Mouse (Mus musculus) hindbrain, embryonic 16.5 days (tissue): ENCODE data around the gene Tent5b. TPM values are rescaled to one million over a fixed set of nuclear protein-coding genes. Genes with fewer than 3 reads are reported as not detected.

Source experiments
- ATAC-seq: fragments of 200-750 bp; cut with Nextera tagmentation; 2 replicates; pipeline ENCODE4 v1.8.0; 2017; ENCODE audit warnings: moderate TSS enrichment, moderate library complexity
- H3K27ac ChIP-seq: fragments of 300-500 bp; sonication (generic); 2 replicates; pipeline ENCODE4 v1.5.1; 2014; ENCODE audit warnings: low read depth, mild to moderate bottlenecking, control low read depth, low read length, moderate library complexity
- H3K27me3 ChIP-seq: fragments of 300-500 bp; sonication (generic); replicated peaks from 2 replicates; pipeline ENCODE4 v1.6.1; 2014; ENCODE audit warnings: low read length; ENCODE audit not compliant: control insufficient read depth, insufficient read depth
- H3K36me3 ChIP-seq: fragments of 300-500 bp; sonication (generic); 2 replicates; pipeline ENCODE4 v1.6.1; 2014; ENCODE audit warnings: mild to moderate bottlenecking, low read length, moderate library complexity, mixed read lengths; ENCODE audit not compliant: control insufficient read depth, insufficient read depth
- H3K4me1 ChIP-seq: fragments of 300-500 bp; sonication (generic); 2 replicates; pipeline ENCODE4 v1.6.1; 2014; ENCODE audit warnings: low read depth, low read length; ENCODE audit not compliant: control insufficient read depth, insufficient read depth
- H3K4me2 ChIP-seq: fragments of 300-500 bp; sonication (generic); 2 replicates; pipeline ENCODE4 v1.6.1; 2014; ENCODE audit warnings: mild to moderate bottlenecking, low read length, control low read depth, moderate library complexity
- H3K4me3 ChIP-seq: fragments of 300-500 bp; sonication (generic); 2 replicates; pipeline ENCODE4 v1.5.1; 2014; ENCODE audit warnings: mild to moderate bottlenecking, low read length, control low read depth, moderate library complexity
- H3K9ac ChIP-seq: fragments of 300-500 bp; sonication (generic); 2 replicates; pipeline ENCODE4 v1.6.1; 2014; ENCODE audit warnings: low read depth, mild to moderate bottlenecking, control low read depth, low read length, moderate library complexity
- H3K9me3 ChIP-seq: fragments of 300-500 bp; sonication (generic); 2 replicates; pipeline ENCODE4 v1.6.1; 2014; ENCODE audit warnings: mild to moderate bottlenecking, low read length, moderate library complexity; ENCODE audit not compliant: control insufficient read depth
- WGBS: fragments of 180-500 bp; shearing (Covaris S2); extraction: QIAGEN DNeasy Blood & Tissue Kit; methylation state at CpG from one replicate; pipeline ENCODE4 v1.1.7; 2014; 5-methylcytosine and 5-hydroxymethylcytosine counted together
- polyA plus RNA-seq: library from polyadenylated mRNA; unstranded; fragments of >200 nt; fragmentation: Nextera tagmentation; extraction: Ambion mirVana; gene quantifications from 2 replicates; pipeline ENCODE4 v1.2.1, GENCODE M21; 2015

Tent5b gene
- 0.32 and 0.36 TPM in 2 replicates for polyA plus RNA-seq

- Histone ChIP-seq H3K4me1 (peaks cover 7% of the 10 kb centered on the region), H3K27ac (no peak within 1 kb of the TSS), H3K4me3 (peak within 1 kb of the TSS; percentile 46), H3K9me3 (no peaks in the 10 kb centered on the region), H3K27me3 (peaks cover 20% of the 10 kb centered on the region), H3K4me2 (peak within 1 kb of the TSS; percentile 60), H3K9ac (peak within 1 kb of the TSS; percentile 56), H3K36me3 (no peaks in the 10 kb centered on the region)
- 4% methylated on average over 25 of the region's 29 CpGs for WGBS
- ATAC-seq: peak; percentile 98
Observed at GRCm38 (mm10) chr4:133479458-133480184, at the start of gene Tent5b. Gene Tent5b, plus strand, starts transcription at chr4:133480132.

GRCm38 (mm10) chr4:133431508-133431907, 48.4 kb upstream of the Tent5b start:
- 64% methylated on average over 6 of the region's 6 CpGs for WGBS
- no peak overlapping the region for H3K27ac ChIP-seq
- no peaks in the 10 kb centered on the region for H3K9me3 ChIP-seq

GRCm38 (mm10) chr4:133432560-133433171, 47.3 kb upstream of the Tent5b start:
- H3K4me3 ChIP-seq: peak overlapping the region; percentile 15

More at GRCm38 (mm10) chr4:133431508-133431907, 48.4 kb upstream of the Tent5b start:
- H3K27me3 ChIP-seq: no peaks in the 10 kb centered on the region
- peaks cover 7% of the 10 kb centered on the region for H3K4me1 ChIP-seq
- 0 out of 2 replicates have a peak, but pooled peaks have one; percentile 44 for ATAC-seq
- no peak overlapping the region for H3K9ac ChIP-seq
- no peak overlapping the region for H3K4me2 ChIP-seq
- H3K36me3 ChIP-seq: no peaks in the 10 kb centered on the region
- no peak overlapping the region for H3K4me3 ChIP-seq

GRCm38 (mm10) chr4:133435921-133436320, 44.0 kb upstream of the Tent5b start:
- H3K9ac ChIP-seq: no peak overlapping the region
- no peaks in the 10 kb centered on the region for H3K27me3 ChIP-seq
- peaks cover 20% of the 10 kb centered on the region for H3K4me1 ChIP-seq

More at GRCm38 (mm10) chr4:133432560-133433171, 47.3 kb upstream of the Tent5b start:
- H3K9me3 ChIP-seq: no peaks in the 10 kb centered on the region
- H3K4me2 ChIP-seq: peak overlapping the region; percentile 46
- peak; percentile 87 for ATAC-seq
- H3K9ac ChIP-seq: no peak overlapping the region
- peak overlapping the region; percentile 66 for H3K27ac ChIP-seq
- H3K36me3 ChIP-seq: no peaks in the 10 kb centered on the region
- 18% methylated on average over 17 of the region's 17 CpGs for WGBS
- no peaks in the 10 kb centered on the region for H3K27me3 ChIP-seq
- H3K4me1 ChIP-seq: peaks cover 7% of the 10 kb centered on the region

GRCm38 (mm10) chr4:133439460-133440376, 40.2 kb upstream of the Tent5b start:
- peak overlapping the region; percentile 74 for H3K27ac ChIP-seq

More at GRCm38 (mm10) chr4:133435921-133436320, 44.0 kb upstream of the Tent5b start:
- Histone ChIP-seq H3K27ac (no peak overlapping the region), H3K4me3 (no peak overlapping the region), H3K4me2 (no peak overlapping the region), H3K36me3 (no peaks in the 10 kb centered on the region), H3K9me3 (no peaks in the 10 kb centered on the region)
- 95% methylated on average over 11 of the region's 11 CpGs for WGBS
- ATAC-seq: no peak

DNA sequence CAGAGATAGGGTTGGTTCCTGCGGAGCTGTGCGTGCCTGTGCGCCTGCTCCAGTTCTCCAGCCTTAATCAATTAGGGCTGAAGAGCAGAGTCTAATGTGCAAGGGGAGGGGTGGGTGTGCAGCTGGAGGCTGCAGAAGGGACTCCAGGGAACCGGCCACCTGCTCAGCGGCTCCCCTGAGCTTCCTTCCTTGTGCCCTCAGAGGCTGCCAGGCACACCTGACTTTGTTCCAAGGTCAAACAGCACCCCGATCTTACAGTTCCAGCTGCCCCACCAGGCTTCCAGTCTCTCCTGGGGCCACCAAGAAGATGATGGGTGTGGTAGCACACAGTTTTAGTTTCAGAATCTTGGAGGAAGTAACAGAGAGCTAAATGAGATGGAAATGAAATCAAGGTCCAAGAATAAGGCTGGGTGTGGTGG, 39.5 kb upstream of the Tent5b start:
- peak; percentile 53 for ATAC-seq

More at GRCm38 (mm10) chr4:133439460-133440376, 40.2 kb upstream of the Tent5b start:
- Histone ChIP-seq H3K9me3 (no peaks in the 10 kb centered on the region), H3K4me1 (peaks cover 13% of the 10 kb centered on the region), H3K27me3 (no peaks in the 10 kb centered on the region), H3K9ac (peak overlapping the region; percentile 39), H3K4me2 (peak overlapping the region; percentile 42), H3K4me3 (no peak overlapping the region), H3K36me3 (no peaks in the 10 kb centered on the region)
- 10% methylated on average over 17 of the region's 17 CpGs for WGBS
- peak; percentile 87 for ATAC-seq

DNA sequence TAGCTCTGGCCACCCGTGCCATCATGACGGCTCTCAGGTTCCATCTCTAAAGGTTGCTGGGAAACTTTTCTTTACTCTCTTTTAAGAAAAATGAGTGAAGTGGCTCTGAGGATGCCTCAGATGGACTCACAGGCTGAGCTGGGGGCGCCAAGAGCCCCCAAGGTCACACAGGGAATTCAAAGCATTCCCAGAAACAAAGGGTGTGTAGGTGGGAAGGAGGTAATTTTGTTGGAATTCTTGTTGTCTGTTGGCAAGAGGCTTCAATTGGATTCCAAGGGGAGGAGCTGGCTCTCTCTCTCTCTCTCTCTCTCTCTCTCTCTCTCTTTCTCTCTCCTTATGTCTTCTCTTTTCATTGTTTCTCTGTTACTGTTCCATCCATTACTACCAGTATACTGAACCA, 37.7 kb upstream of the Tent5b start:
- 29% methylated on average over 3 of the region's 3 CpGs for WGBS
- Histone ChIP-seq H3K27ac (no peak overlapping the region; the same call in 1 of the 2 replicates), H3K27me3 (no peaks in the 10 kb centered on the region), H3K9ac (no peak overlapping the region), H3K9me3 (no peaks in the 10 kb centered on the region), H3K4me2 (no peak overlapping the region), H3K4me1 (peaks cover 13% of the 10 kb centered on the region), H3K36me3 (no peaks in the 10 kb centered on the region), H3K4me3 (no peak overlapping the region)
- ATAC-seq: no peak

More for the DNA sequence above, 39.5 kb upstream of the Tent5b start:
- 5% methylated on average over 6 of the region's 6 CpGs for WGBS
- Histone ChIP-seq H3K27me3 (no peaks in the 10 kb centered on the region), H3K27ac (peak overlapping the region; percentile 74; the same call in 1 of the 2 replicates), H3K4me2 (peak overlapping the region; percentile 42), H3K36me3 (no peaks in the 10 kb centered on the region), H3K4me1 (peaks cover 13% of the 10 kb centered on the region), H3K4me3 (no peak overlapping the region), H3K9me3 (no peaks in the 10 kb centered on the region), H3K9ac (peak overlapping the region; percentile 33; the same call in 1 of the 2 replicates)

DNA sequence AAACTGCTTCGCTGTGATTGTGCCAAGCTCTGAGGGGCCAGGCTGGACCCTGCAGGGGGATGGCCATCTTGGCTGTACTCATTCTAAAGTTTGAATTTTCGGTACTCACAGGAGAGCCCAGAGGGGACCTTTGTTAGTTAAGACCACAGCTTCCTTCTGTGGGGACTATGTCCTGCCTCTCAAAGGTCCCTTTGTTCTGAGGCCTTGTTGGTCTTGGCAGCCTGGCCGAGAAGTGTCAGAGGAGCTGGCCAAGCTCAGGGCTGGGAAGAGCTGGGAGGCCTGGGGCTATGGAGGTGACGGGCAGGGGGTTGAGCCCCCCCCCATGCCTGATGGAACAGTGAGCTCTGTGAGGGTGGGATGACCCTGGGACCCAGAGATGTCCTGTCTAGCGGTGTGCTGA, 36.8 kb upstream of the Tent5b start:
- H3K27ac ChIP-seq: peak overlapping the region; percentile 72
- no peaks in the 10 kb centered on the region for H3K9me3 ChIP-seq
- H3K27me3 ChIP-seq: no peaks in the 10 kb centered on the region
- 0 out of 2 replicates have a peak overlapping the region, but pooled peaks have one; percentile 28 for H3K9ac ChIP-seq
- WGBS: 38% methylated on average over 5 of the region's 5 CpGs
- no peak overlapping the region for H3K4me2 ChIP-seq
- no peak overlapping the region for H3K4me3 ChIP-seq
- H3K4me1 ChIP-seq: peaks cover 13% of the 10 kb centered on the region
- peak; percentile 82 for ATAC-seq
- H3K36me3 ChIP-seq: no peaks in the 10 kb centered on the region
